Mouse (Mus musculus): ENCODE data around the gene Ccr3.

Ccr3 gene

GRCm38 (mm10) chr9:124021672-124022071 is at the start of gene Ccr3:
Gene Ccr3 (plus strand): TSS chr9:124021972.
- in situ Hi-C loops (cut with MboI, MseI): no loop called here

GRCm38 (mm10) chr9:123975630-123976029 is 46.1 kb upstream of the Ccr3 start:
- in situ Hi-C loops (cut with MboI, MseI): loop anchor here (10.0 kb wide), 1 partner anchor 279 kb away; no protein-coding TSS in a partner anchor

- in situ Hi-C loops (cut with MboI, MseI): loop anchor here (10.0 kb wide), 1 partner anchor 278 kb away; no protein-coding TSS in a partner anchor
These were observed 44.7 kb upstream of the Ccr3 start for GRCm38 (mm10) chr9:123976876-123977663.

- in situ Hi-C loops (cut with MboI, MseI): loop anchor here (10.0 kb wide), 1 partner anchor 276 kb away; no protein-coding TSS in a partner anchor
These were observed 43.5 kb upstream of the Ccr3 start, which contains the start of gene Ccr1l1 for GRCm38 (mm10) chr9:123978308-123978707. Gene Ccr1l1 (minus strand): TSS chr9:123978408.

GRCm38 (mm10) chr9:123980858-123981475 is 40.8 kb upstream of the Ccr3 start:
- in situ Hi-C loops (cut with MboI, MseI): loop anchor here (5.0 kb wide), 1 partner anchor 161 kb away; no protein-coding TSS in a partner anchor

GRCm38 (mm10) chr9:123981909-123982308 is 39.9 kb upstream of the Ccr3 start:
- in situ Hi-C loops (cut with MboI, MseI): loop anchor here (5.0 kb wide), 1 partner anchor 160 kb away; no protein-coding TSS in a partner anchor

GRCm38 (mm10) chr9:123982720-123983119 is 39.1 kb upstream of the Ccr3 start:
- in situ Hi-C loops (cut with MboI, MseI): loop anchor here (5.0 kb wide), 1 partner anchor 160 kb away; no protein-coding TSS in a partner anchor

GRCm38 (mm10) chr9:123984943-123985342 is 36.8 kb upstream of the Ccr3 start:
- in situ Hi-C loops (cut with MboI, MseI): loop anchor here (5.0 kb wide), 1 partner anchor 157 kb away; no protein-coding TSS in a partner anchor

- in situ Hi-C loops (cut with MboI, MseI): no loop called here
These were observed 35.6 kb upstream of the Ccr3 start for GRCm38 (mm10) chr9:123986217-123986616.

GRCm38 (mm10) chr9:123989671-123990070 is 32.1 kb upstream of the Ccr3 start:
- in situ Hi-C loops (cut with MboI, MseI): loop anchor here (10.0 kb wide), 1 partner anchor 1265 kb away; no protein-coding TSS in a partner anchor

- in situ Hi-C loops (cut with MboI, MseI): loop anchor here (10.0 kb wide), 1 partner anchor 1267 kb away; no protein-coding TSS in a partner anchor
These were observed 30.4 kb upstream of the Ccr3 start for GRCm38 (mm10) chr9:123991312-123991906.

- in situ Hi-C loops (cut with MboI, MseI): loop anchor here (10.0 kb wide), 1 partner anchor 1273 kb away; no protein-coding TSS in a partner anchor
These were observed 24.1 kb upstream of the Ccr3 start for GRCm38 (mm10) chr9:123997719-123998118.

GRCm38 (mm10) chr9:123999784-124000183 is 22.0 kb upstream of the Ccr3 start:
- in situ Hi-C loops (cut with MboI, MseI): loop anchor here (10.0 kb wide), 1 partner anchor 1275 kb away; no protein-coding TSS in a partner anchor

GRCm38 (mm10) chr9:124012691-124013090 is 9.1 kb upstream of the Ccr3 start:
- in situ Hi-C loops (cut with MboI, MseI): no loop called here

GRCm38 (mm10) chr9:124013270-124013669 is 8.5 kb upstream of the Ccr3 start:
- in situ Hi-C loops (cut with MboI, MseI): no loop called here

- in situ Hi-C loops (cut with MboI, MseI): no loop called here
These were observed 6.7 kb upstream of the Ccr3 start for GRCm38 (mm10) chr9:124014985-124015652.

- in situ Hi-C loops (cut with MboI, MseI): no loop called here
These were observed 5.7 kb upstream of the Ccr3 start for GRCm38 (mm10) chr9:124016048-124016447.

- in situ Hi-C loops (cut with MboI, MseI): no loop called here
These were observed 1.9 kb upstream of the Ccr3 start for GRCm38 (mm10) chr9:124019887-124020286.

GRCm38 (mm10) chr9:124033345-124033744 is 11.6 kb downstream of the Ccr3 start:
- in situ Hi-C loops (cut with MboI, MseI): loop anchor here (5.0 kb wide), 1 partner anchor 94 kb away; no protein-coding TSS in a partner anchor

- in situ Hi-C loops (cut with MboI, MseI): loop anchor here (5.0 kb wide), 1 partner anchor 220 kb away; no protein-coding TSS in a partner anchor
These were observed 15.9 kb downstream of the Ccr3 start for GRCm38 (mm10) chr9:124037707-124038106.

- in situ Hi-C loops (cut with MboI, MseI): loop anchor here (5.0 kb wide), 1 partner anchor 219 kb away; no protein-coding TSS in a partner anchor
These were observed 16.4 kb downstream of the Ccr3 start for GRCm38 (mm10) chr9:124038158-124038582.

Data from T-helper 1 cell (primary cell).